Mouse (Mus musculus): ENCODE data around the gene Vmn2r111.
"Not testable (repeated sequence)": the region's sequence is repeated elsewhere in the genome, so short reads cannot be mapped to it uniquely, and the experiment has no call there.

Gene Vmn2r111

GRCm38 (mm10) chr17:22573382-22573781 is at the start of gene Vmn2r111:
Gene Vmn2r111, minus strand, starts transcription at chr17:22573482.
- DNase-seq (ENCODE audit: low read depth, low spot score) = not testable (repeated sequence)

GRCm38 (mm10) chr17:22600651-22601050 is 27.4 kb upstream of the Vmn2r111 start, which contains the start of gene Vmn2r112:
Gene Vmn2r112, plus strand, starts transcription at chr17:22600951.
- not testable (repeated sequence) for DNase-seq (ENCODE audit: low read depth, low spot score)

- DNase-seq (ENCODE audit: low read depth, low spot score) = peak; percentile 28
These were observed 52.8 kb downstream of the Vmn2r111 start for GRCm38 (mm10) chr17:22520467-22520866.

GRCm38 (mm10) chr17:22520037-22520436 is 53.2 kb downstream of the Vmn2r111 start:
- peak; percentile 54 for DNase-seq (ENCODE audit: low read depth, low spot score)

- peak; percentile 12 for DNase-seq (ENCODE audit: low read depth, low spot score)
These were observed 76.2 kb downstream of the Vmn2r111 start for GRCm38 (mm10) chr17:22497120-22497519.
